Mouse (Mus musculus) heart, postnatal 0 days (tissue): ENCODE data around the gene Mlh3.

Experiments used
- CTCF ChIP-seq: IDR thresholded peaks from 2 replicates; pipeline ENCODE4 v1.5.1; 2016; ENCODE audit warnings: antibody characterized with exemption, control low read depth, low read depth
- EP300 ChIP-seq: IDR thresholded peaks from 2 replicates; pipeline ENCODE4 v1.6.1; 2016; ENCODE audit warnings: antibody characterized with exemption, low read depth

GRCm38 (mm10) chr12:85190290-85190689 lies 80.1 kb downstream of the Mlh3 start:
- TF ChIP-seq CTCF (no peak), EP300 (no peak)
